Mouse (Mus musculus) cerebellum, adult 2 months (tissue): Measurements from ENCODE around the gene Dtl. TPM values are rescaled to one million over a fixed set of nuclear protein-coding genes. Genes with fewer than 3 reads are reported as not detected.

Experiments
- DNase-seq, 2 experiments: peaks; one replicate each; pipeline ENCODE4 v3.0.0; 2021
- H3K27ac ChIP-seq: fragments of 200-500 bp; 2 replicates; pipeline ENCODE4 v1.5.1; 2012; ENCODE audit warnings: low read length, control low read depth, inconsistent platforms; ENCODE audit not compliant: insufficient read depth
- H3K27me3 ChIP-seq: fragments of 200-500 bp; 2 replicates; pipeline ENCODE4 v1.6.1; 2012; ENCODE audit warnings: inconsistent platforms, mild to moderate bottlenecking, low read length, moderate library complexity; ENCODE audit not compliant: control insufficient read depth, insufficient read depth
- H3K4me1 ChIP-seq: fragments of 200-500 bp; 2 replicates; pipeline ENCODE4 v1.6.1; 2011; ENCODE audit warnings: low read length; ENCODE audit not compliant: control insufficient read depth, insufficient read depth
- H3K4me3 ChIP-seq: fragments of 200-500 bp; replicated peaks from 2 replicates; pipeline ENCODE3; 2011; ENCODE audit warnings: mild to moderate bottlenecking, low read depth, low read length, control low read depth; ENCODE audit not compliant: insufficient read depth
- CTCF ChIP-seq: fragments of 200-500 bp; IDR thresholded peaks from 2 replicates; pipeline ENCODE4 v1.5.1; 2011; ENCODE audit warnings: low read depth, mild to moderate bottlenecking, control low read depth, low read length, moderate library complexity, borderline replicate concordance; ENCODE audit not compliant: insufficient read depth
- POLR2A ChIP-seq: fragments of 200-500 bp; IDR thresholded peaks from 2 replicates; pipeline ENCODE4 v1.6.1; 2011; ENCODE audit warnings: low read length, control low read depth, borderline replicate concordance; ENCODE audit not compliant: insufficient read depth
- WGBS: fragments of 180-500 bp; shearing (Covaris S2); methylation state at CpG from one replicate; pipeline ENCODE4 v1.1.7; 2018; 5-methylcytosine and 5-hydroxymethylcytosine counted together
- polyA plus RNA-seq: library from polyadenylated mRNA; depleted of rRNA; stranded (reverse); fragments of >200 nt; gene quantifications from 2 replicates; pipeline ENCODE4 v1.2.3, GENCODE M21; 2012

Dtl gene
- polyA plus RNA-seq, 1 experiment, result 0.16 TPM

DNA sequence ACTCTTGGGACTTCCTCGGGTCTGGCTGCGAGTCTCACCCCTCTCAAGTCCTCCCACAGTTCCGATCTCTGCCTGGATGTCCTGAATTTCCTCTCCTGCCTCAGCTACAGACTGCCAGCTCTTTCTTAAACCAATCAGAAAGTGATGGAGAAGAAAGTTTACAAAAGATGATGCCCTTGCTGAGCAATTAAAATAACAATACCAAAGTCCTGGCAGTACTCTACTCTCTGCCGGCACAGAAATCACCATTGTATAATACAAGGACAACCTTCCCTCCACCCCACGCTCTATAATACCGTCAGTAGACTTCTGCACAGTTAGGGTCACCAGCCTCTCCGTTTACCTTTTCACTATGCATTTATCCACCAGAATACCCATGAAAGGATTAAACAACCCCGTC lies 40.9 kb upstream of the Dtl start:
- WGBS, result 86% methylated on average over 8 of the region's 8 CpGs

DNA sequence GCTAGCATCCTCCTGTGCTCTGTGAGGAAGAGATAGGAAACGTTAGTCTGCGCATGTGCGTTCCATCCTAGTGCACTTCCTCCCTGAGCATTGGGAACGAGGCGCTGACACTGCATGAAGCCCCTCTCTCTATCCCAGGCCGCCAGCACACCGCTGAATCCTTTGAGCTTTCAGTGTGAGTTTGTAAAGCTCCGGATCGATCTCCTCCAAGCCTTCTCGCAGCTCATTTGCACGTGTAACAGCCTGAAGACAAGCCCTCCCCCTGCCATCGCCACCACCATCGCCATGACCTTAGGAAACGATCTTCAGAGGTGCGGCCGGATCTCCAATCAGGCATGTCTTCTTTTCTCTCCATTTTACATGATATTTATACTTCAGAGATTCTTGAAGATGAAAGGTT lies 37.5 kb upstream of the Dtl start:
- no peak for DNase-seq
- no peaks in the 10 kb centered on the region for H3K27me3 ChIP-seq
- no peak overlapping the region for H3K4me3 ChIP-seq
- no peak overlapping the region for H3K27ac ChIP-seq
- whole genome bisulfite sequencing, result 87% methylated on average over 16 of the region's 16 CpGs
- H3K4me1 ChIP-seq, result 0 out of 2 replicates have a peak, but pooled peaks cover 2% of the 10 kb centered on the region
- TF ChIP-seq CTCF (no peak), POLR2A (no peak)

More for the DNA sequence above, 40.9 kb upstream of the Dtl start:
- no peak for DNase-seq
- Histone ChIP-seq H3K4me1 (0 out of 2 replicates have a peak, but pooled peaks cover 2% of the 10 kb centered on the region), H3K27me3 (no peaks in the 10 kb centered on the region), H3K4me3 (no peak overlapping the region), H3K27ac (no peak overlapping the region)
- no peak for TF ChIP-seq CTCF
- no peak for TF ChIP-seq POLR2A

DNA sequence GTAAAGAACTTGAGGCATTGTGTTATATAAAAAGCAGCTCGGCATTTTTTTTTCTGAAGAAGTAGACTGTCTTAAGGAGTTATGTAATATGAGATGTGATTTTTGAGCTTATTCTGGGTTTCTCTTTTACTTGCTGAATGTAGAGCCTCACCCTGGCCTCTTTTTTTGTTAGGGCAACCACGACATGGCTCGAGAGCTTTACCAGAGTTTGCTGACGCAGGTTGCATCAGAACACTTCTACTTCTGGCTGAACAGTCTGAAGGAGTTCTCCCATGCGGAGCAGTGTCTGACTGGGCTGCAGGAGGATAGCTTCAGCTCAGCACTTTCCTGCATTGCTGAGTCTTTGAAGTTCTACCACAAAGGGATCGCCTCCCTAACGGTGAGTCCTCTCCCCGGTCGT lies 36.3 kb upstream of the Dtl start:
- H3K4me3 ChIP-seq, result no peak overlapping the region

DNA sequence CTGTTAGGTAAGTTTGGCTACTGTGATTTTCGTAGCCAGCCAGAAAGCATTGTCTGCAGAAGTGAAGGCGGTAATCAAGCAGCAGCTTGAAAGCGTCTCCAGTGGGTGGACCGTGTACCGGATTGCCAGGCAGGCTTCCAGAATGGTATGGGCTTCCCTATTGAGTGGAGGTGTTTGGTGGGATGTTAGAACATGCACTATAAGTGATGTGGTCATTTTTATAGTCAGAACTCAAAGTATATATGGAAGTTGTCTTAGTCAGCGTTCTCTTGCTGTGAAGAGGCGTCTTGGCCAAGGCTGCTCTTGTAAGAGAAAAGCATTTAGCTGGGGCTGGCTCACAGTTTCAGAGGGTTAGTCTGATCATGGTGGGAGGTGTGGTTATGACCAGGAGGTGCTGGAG lies 35.0 kb upstream of the Dtl start:
- WGBS, result 93% methylated on average over 7 of the region's 7 CpGs
- no peak for TF ChIP-seq CTCF
- TF ChIP-seq POLR2A, result no peak

More for the DNA sequence above, 36.3 kb upstream of the Dtl start:
- no peak for DNase-seq
- Histone ChIP-seq H3K4me1 (0 out of 2 replicates have a peak, but pooled peaks cover 2% of the 10 kb centered on the region), H3K27me3 (no peaks in the 10 kb centered on the region), H3K27ac (no peak overlapping the region)
- 90% methylated on average over 9 of the region's 9 CpGs for WGBS
- TF ChIP-seq POLR2A (no peak), CTCF (no peak)

DNA sequence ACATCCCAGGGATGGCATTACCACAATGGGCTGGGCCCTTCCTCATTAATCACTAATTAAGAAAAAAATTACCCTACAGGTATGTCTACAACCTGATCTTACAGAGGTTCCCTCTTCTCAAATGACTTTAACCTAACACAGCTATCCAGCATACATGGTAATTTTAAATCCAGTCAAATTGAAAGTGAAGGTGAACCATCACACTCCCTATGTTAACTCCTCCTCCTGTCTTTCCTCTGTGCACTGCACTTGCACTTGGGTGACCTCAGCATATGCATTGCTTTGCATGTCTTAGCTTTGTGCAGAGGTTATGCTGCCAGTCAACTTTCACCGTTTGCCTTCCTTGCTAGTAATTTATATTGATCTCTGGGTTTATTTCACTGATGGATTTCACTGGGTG lies 34.2 kb upstream of the Dtl start:
- WGBS, result 92% methylated on average over 1 of the region's 1 CpGs
- Histone ChIP-seq H3K27me3 (no peaks in the 10 kb centered on the region), H3K27ac (no peak overlapping the region), H3K4me1 (no peaks in the 10 kb centered on the region), H3K4me3 (no peak overlapping the region)
- TF ChIP-seq POLR2A, result no peak
- TF ChIP-seq CTCF, result no peak
- DNase-seq, result no peak

More for the DNA sequence above, 35.0 kb upstream of the Dtl start:
- Histone ChIP-seq H3K4me1 (0 out of 2 replicates have a peak, but pooled peaks cover 2% of the 10 kb centered on the region), H3K27me3 (no peaks in the 10 kb centered on the region), H3K27ac (no peak overlapping the region), H3K4me3 (no peak overlapping the region)
- DNase-seq, result no peak

DNA sequence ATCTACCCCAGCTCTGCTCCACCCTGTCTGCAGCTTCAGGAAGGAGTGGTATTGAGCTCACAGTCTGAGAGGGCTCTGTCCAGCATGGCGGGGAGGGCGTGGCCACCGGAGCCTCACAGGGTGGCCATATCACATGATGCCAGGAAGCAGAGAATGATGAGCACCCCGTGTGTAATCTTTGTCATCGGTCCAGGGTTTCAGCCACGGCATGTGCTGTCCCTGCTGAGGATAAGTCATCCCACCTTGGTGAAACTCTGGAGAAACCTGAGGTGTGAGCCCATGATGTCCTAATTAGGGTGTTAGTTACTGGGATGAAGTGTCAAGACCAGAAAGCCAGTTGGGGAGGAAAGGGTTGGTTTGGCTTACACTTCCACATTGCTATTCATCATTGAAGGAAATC lies 33.7 kb upstream of the Dtl start:
- no peak for DNase-seq
- 85% methylated on average over 6 of the region's 6 CpGs for WGBS
- no peak overlapping the region for H3K4me3 ChIP-seq
- TF ChIP-seq CTCF (no peak), POLR2A (no peak)
- H3K4me1 ChIP-seq, result no peaks in the 10 kb centered on the region
- no peaks in the 10 kb centered on the region for H3K27me3 ChIP-seq
- H3K27ac ChIP-seq, result no peak overlapping the region

DNA sequence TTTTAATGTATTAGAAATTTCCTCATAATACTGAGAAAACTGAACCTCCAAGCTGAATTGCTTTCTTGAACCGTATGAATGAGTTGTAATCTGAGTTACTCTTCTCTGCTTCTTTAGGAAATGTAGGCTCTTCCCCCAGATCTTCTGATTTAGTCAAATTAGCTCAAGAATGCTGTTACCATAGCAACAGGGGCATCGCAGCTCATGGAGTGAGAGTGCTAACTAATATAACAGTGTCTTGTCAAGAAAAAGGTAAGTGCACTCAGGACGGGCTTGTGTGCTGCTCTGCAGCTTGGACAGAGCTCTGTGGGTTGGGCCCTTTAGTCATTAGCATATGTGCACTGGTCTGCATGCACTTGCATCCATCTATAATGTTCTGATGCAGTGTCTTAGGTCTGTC lies 29.3 kb upstream of the Dtl start:
- TF ChIP-seq CTCF (no peak), POLR2A (no peak)
- H3K27ac ChIP-seq, result no peak overlapping the region

DNA sequence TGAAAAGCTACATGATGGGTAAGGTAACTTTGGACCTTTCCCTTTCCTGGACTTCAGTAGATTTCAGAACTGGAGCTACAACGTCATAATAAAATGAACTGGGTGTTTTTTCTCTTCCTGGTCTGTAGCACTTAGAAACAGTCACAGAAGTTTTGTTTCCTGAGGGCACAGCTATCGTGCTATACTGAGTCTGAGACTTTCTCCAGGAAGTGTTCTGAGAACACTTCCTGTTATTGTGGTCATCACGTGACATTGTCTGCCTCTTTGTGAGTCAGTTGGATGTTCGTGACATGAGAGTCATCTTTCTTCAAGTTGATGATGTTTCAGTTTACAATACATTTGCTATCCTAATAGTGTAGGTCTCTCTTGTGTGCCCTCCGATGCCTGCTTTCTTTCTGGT lies 23.9 kb upstream of the Dtl start:
- no peaks in the 10 kb centered on the region for H3K4me1 ChIP-seq
- H3K27me3 ChIP-seq, result no peaks in the 10 kb centered on the region
- no peak for DNase-seq
- 79% methylated on average over 5 of the region's 5 CpGs for WGBS
- no peak overlapping the region for H3K27ac ChIP-seq
- no peak overlapping the region for H3K4me3 ChIP-seq
- TF ChIP-seq CTCF, result no peak
- no peak for TF ChIP-seq POLR2A

More for the DNA sequence above, 29.3 kb upstream of the Dtl start:
- Histone ChIP-seq H3K4me1 (no peaks in the 10 kb centered on the region), H3K27me3 (no peaks in the 10 kb centered on the region), H3K4me3 (no peak overlapping the region)
- no peak for DNase-seq
- 70% methylated on average over 3 of the region's 3 CpGs for WGBS

DNA sequence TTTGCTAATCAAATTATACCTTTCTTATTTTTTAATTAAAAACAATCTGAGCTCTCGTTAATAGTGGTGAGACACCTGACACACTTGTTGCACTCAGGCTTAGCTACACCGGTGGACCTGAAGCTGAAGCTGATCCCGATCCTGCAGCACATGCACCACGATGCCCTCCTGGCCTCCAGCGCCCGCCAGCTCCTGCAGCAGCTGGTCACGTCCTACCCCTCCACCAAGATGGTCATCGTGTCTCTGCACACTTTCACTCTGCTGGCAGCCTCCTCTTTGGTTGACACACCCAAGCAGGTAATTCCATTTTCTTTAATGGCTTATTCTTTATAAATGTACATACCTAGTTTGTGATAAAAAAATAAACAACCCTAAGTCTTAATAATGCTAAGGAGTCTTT lies 20.7 kb upstream of the Dtl start:
- WGBS, result 89% methylated on average over 8 of the region's 8 CpGs
- no peak for TF ChIP-seq POLR2A
- TF ChIP-seq CTCF, result no peak
- DNase-seq, result no peak
- Histone ChIP-seq H3K4me1 (no peaks in the 10 kb centered on the region), H3K4me3 (no peak overlapping the region), H3K27me3 (no peaks in the 10 kb centered on the region), H3K27ac (no peak overlapping the region)
